Mouse (Mus musculus): Measurements from ENCODE around the gene Ghdc.

Ghdc gene

DNA sequence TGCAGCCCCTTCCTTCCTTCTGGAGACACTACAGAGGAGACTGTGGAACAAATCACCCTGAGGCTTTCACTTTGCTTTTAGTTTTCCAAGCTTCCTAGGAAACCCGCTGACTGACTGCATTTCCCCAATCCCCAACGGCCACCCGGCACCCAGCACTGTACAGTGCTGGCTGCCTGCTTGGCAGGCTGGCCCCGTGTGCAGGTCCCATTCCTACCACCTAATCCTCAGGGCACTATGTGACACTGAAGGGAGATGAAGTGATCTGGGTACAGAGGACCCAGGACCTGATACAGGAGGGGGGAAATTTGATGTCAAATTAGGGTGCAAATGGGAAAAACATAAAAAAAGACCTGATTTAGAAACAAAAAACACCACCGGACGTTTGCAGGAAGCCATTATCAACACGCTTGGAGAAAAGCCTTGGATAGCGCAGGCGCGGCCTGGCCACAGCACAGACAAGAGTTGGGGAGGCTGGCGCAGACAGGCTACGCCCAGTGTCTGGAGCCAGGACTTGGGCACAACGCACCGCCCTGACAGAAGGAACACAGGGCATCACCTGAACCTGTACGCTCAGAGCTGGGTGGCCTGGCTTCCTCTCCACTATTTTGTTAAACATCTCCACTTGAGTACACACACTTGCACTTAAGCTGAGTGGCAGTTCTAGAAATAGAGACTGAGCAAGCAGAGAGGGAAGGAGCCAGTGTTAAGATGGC, 11.2 kb upstream of the Ghdc start:
- DNase-seq = no peak

DNA sequence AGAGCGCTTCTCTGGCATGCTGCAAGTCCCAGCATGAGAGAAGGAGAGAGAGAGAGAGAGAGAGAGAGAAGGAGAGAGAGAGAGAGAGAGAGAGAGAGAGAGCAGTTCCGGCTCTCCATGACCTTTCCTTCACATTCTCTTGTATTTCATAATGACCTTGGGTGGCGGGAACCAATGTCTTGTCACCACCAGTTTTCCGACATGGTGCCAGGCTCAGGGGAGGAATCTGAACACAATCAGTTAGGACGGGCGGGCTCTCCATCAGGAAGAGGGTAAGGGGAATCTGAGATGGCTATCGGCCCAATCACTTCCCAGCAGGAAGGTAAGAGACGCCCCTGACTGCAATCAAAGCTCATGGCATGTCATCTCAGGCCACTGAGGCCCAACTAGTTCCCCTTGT, 9.5 kb upstream of the Ghdc start:
- DNase-seq = no peak

DNA sequence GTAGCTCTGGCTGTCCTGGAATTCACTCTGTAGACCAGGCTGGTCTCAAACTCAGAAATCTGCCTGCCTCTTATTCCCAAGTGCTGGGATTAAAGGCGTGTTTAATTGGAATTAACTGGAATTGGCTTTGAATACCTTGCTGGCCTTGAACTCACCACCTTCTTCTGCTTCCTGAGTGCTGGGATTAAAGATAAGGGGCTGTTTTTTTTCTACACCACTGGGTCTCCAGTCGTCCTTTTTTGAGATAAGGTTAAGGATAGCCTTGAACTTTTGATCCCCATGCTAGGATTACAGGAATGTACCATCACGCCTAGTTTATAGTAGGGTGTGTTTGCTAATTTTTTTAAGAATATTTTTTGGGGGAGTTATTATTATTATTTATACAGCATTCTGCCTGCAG, 7.3 kb upstream of the Ghdc start:
- no peak for DNase-seq

DNA sequence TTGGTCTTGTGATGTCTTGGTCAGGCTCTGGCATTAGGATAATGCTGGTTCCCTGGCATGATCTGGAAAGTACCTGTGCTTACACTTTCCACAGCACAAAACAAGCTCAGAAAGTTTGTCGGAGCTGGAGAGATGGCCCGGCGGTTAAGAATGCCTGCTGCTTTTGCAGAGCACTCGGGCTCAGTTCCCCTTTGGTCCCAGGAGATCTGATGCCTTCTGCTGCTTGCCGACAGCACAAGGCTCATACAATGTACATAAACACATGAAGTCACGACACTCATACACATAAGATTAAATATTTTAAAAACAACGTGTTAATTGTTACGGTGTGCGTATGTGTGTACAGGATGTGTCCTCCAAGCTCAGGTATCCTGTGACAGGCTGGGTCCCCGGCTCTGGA, 5.2 kb upstream of the Ghdc start:
- DNase-seq = no peak

DNA sequence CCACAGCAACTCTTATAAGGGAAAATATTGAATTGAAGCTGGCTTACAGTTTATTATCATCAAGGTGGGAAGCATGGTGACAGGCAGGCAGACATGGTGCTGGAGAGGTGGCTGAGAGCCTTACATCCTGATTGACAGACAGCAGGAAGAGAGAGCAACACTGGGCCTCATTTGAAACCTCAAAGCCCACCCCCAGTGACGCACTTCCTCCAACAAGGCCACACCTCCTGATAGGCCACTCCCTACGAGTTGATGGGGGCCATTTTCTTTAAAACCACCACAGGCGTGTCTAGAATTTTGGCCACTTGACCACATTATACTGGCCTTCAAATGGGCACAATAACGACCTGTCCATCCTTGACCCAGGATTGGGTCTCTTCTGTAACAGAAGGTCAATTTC, 3.5 kb upstream of the Ghdc start:
- DNase-seq = no peak

DNA sequence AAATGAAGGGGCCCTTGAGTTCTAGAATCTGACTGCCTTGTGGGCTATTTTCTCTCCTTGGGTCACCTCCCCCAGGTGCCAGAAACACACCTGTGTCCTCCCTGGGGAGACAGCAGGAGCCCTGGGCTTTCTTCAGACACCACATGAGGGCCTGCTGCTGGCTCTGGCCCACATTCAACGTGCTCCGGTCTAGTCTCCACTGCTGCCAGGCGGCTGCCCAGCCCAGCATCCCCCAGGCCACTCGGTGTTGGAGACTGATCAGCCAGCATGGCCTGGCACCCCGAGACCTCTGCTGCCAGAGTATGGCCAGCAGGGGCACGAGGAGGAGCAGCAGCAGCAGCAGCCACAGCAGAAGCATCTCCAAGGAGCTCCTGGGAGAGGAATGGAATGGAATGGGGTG, 777 bp downstream of the Ghdc start:
- no peak for DNase-seq

DNA sequence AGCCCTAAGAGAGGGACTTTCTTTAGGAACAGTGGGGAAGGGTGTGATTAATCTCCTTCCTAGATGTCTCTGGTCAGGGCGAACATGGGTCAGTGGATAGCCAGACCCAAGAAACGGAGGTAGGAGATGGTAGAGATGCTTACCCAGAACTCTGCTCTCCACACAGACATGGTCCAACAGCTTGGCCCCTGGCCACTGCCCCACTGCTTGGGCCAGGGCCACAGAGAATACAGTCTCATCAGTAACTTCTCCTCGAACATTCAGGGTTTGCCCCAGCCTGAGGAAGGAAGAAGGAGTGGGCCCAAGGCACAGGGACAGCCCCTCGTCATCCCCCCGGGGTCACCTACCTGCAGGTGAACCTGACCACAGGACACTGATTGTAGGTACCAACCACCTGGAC, 2.9 kb downstream of the Ghdc start:
- DNase-seq = no peak

DNA sequence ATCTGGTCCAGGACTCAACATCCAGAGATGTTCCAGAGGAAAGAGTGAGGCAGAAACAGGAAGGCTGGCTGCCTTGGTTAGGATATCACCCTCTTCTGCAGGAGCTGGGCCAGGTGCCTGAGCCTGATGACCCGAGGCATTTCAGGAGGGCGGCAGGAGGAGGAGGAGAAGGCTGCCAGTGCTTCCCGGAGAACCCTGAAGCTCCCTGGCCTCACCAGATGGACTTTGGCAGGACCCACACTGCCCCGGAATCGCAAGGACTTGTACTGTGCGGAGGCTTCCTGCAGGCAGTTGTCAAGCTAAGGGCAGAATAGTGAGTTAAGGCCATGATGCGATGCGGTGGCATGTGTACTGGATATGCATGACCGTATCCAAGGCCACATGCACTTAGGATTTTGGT, 4.0 kb downstream of the Ghdc start:
- no peak for DNase-seq

DNA sequence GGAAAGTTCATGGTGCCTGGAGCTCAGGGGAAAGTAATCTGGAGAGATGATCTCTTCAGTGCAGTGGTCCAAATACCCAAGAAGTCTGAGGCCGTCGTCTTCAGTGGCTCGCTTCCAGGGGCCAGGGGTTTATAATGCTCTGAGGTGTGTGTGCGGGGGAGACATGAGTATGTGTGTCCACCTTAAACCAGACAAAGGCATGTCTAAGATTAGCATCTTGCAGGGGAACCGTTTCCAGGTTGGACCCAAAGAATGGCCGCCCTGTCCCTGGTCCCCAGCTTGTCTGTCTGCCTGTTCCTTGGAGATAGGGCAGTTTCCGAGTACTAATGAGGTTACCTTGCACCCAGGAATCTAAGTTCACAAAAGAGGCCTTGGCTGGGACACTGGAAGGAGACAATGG, 7.9 kb downstream of the Ghdc start, which contains the start of gene Hcrt:
Gene Hcrt, minus strand, starts transcription at position 101 of the 400 bp plus-strand sequence.
- DNase-seq = no peak

DNA sequence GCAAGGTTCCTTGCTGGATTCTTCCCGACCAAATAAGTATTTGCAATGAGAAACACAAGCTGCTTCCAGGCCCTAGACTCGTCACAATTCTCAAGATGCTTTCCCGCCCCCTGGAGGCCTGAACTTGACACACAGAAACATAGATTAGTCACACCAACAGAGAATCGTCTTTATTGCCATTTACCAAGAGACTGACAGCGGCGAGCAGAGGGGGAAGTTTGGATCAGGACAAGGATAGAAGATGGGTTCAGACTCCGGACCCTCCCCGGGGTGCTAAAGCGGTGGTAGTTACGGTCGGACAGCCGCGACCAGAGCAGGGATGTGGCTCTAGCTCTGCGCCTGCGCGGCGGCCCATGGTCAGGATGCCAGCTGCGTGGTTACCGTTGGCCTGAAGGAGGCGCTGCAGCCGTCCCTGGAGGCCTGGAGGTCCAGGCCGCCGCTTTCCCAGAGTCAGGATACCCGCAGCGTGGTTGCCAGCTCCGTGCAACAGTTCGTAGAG, 9.2 kb downstream of the Ghdc start:
- DNase-seq = peak; percentile 90

DNA sequence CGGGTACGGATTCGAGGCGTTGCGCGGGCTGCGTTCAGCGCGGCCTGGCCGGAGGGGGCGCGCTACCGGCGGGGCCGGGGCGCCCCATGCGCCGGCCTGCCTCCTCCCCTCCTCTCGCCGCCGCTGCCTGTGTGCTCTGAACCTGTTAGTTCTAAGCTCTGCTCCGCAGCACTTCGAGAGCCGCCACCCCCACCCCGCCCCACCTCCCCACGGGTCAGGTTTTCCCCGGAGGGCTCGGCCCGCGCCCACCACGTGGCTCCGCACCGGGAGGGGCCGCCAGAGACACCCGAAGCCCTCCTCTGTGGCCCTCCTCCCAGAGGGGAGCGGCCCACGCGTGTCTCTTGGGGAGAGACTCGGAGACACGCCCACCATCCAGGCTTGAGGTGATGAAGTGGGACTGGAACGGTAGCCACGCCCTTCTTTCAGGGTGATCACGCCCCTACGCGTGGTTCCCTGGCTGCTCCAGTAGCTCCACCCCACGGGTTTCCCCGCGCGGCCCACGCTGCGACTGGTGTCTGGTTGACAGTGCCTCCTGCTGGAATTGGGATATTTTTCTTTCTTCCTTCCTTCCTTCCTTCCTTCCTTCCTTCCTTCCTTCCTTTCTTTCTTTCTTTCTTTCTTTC, 11.0 kb downstream of the Ghdc start, which contains the start of gene Kcnh4:
Gene Kcnh4, minus strand, starts transcription at position 332 of the 623 bp plus-strand sequence.
- peak; percentile 56 for DNase-seq

DNA sequence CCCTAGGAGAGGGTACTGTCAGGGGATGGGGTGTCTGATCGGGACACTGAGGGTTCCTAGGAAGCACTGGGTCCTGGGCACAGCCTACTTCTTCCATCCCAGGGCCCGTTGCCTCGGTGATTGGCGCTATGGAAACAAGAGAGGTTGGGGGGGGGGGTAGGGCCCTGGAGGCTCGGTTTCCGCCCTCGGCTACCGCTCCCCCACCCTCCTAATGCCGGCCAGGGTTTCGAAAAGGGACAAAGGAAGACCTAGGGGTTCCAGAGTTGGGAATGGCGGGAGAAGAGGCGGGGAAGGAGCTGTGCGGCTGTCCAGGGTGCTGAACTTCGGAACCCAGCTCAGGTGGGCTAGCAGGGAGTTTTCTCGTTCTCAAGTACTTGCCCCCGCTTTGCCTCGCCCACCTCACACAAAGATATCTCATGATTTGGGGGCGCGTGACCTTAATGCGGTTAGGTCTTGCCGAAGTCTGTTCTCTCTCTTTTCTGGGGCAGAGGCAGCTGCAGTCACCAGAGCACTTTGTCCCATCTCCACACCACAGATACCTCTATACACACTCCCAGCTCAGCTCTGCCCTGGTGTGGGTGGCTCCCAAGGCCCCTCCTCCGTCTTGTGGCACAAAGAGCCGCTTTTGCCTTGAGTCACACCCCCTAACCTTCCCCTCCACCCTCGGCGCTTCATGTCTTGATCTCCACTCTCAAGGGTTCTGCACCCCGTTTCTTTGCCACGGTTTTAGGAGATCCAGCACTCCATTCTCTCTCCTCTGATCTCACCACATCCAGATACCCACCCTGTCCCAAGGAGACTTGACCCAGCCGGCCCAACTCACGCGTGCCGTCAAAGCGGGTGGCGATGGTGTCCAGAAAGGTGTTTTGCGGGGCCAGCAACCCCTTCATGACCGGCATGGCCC, 11.8 kb downstream of the Ghdc start:
- DNase-seq = no peak

DNA sequence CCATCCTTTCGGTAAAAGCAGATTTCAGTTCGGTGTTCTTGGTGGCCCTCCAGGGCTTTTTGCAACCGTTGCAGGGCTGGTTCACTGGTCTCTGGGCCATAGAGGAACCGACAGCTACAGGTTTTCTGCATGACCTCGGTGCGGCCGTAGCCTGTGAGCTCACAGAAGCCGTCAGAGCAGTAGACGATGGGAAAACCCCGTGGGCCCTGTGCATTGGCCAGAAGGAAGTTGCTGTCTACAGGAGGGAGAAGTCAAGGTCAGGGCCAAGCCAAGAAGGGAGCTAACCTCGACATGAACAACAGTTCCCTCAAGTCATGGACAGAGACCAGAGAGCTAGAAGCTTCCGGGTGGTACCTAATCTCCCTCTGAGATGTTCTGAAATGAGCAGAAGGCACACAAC, 13.2 kb downstream of the Ghdc start:
- no peak for DNase-seq

DNA sequence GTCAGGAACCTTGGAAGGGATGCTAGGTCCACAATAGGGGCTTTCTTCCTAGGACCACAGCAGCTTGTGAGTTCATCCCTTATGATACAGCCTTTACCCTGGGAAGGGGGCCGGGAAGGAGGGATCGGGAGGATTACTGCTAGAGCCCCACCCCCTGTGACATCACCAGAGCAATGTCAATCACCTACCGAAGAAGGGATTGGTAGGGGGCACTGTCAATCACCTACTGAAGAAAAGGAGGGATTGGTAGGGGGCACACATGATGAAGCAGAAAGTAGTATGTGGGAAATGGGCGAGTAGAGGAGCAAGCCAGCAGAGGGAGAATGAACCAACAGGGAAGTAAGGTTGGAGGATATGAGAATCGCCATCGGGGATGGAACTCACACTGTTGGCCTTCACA, 14.3 kb downstream of the Ghdc start:
- no peak for DNase-seq

DNA sequence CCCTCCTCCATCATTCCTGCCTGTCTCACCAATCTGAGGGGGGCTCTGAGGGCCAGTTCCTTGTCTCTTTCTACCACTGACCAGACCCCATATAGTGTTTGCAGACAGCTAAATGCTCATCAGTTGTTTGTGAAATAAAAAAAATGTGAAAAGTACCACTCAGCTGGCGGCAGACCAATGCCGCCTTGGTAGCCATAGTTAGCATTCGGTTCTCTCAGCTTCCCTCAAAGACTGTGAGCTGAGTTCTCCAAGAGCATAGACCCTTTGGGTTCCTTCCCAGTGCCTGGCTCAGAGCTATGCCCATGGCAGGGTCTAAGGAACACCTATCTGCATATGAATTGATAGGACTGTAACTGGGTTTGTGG, 16.1 kb downstream of the Ghdc start:
- no peak for DNase-seq

DNA sequence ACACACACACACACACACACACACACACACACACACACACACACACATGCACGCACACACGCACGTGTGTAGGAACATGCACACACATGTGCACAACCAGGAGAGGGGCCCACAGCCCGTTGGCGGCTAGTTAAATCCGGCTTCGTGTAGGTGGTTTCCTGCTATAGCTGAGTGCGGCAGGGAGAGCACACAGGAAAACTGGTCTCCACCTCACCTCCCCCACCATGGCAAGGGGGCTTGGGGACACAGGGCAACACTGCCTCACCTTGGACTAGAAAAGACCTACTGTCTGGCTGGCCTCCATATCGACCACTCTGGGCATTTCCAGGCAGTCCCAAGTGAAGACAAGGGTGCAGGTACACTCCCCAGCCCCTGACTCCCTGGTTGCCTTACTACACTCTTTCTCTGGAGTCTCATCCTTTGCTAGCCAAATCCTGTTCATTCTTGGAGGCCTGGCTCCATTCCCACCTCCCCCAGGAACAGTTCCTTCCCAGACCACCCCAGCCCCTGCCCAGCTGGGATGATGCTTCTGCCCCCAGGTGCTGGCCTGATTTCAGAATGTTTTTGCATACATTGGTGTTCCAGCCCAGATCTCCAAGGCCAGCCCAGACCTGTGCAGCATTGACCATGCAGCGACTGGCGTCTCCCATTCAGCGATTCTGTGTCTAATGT, 16.6 kb downstream of the Ghdc start:
- DNase-seq = no peak

DNA sequence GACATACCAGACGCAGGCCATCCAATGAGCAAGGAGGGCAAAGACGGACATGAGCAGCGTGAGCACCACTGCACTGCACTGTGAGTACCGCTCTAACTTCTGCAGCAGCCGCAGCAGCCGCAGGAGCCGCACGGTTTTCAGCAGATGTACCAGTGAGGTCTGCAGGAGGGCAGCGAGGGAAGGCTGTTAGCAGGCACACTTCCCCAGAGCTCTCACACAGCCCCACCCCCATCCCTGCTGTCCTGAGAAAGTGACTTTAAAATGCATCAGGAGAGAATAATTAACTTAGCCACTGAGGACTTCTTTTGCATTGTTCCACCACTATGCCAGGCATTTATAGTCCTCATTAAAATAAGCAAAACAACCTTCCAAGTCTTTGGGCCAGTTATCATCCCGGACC, 18.5 kb downstream of the Ghdc start:
- no peak for DNase-seq

DNA sequence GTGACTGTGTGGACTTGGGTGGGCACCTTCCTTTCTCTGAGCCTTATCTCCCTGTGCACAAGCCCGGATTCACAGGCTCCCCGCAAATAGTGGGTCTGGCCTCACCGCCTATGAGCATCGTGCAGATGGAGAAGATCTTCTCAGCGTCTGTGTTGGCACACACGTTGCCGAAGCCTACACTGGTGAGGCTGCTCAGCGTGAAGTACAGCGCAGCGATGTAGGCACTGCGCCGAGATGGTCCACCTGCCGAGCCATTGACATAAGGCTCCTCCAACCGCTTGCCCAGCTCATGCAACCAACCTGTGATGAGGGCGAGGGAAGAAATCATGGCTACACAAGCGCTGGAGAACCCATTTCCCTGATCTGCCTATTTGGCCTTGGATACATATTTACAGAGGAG, 20.6 kb downstream of the Ghdc start:
- DNase-seq = no peak

DNA sequence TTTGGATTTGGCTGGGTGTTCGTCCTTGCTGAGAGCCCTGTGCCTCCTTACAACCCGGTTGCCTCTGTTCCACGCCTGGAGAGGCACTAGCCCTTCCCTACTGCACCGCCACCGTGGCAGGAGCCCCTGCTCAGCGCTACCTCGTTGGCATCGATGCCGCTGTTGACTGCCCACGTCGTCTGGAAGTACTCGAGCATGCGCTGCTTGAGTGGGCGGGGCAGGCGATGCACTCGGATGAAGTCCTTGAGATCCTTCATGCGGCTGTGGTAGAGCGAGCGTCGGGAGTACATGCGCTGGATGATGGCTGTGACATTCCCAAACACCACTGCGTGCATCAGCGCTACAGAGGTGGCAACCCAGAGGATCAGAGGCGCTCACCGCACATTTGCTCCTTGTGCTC, 21.3 kb downstream of the Ghdc start:
- no peak for DNase-seq

DNA sequence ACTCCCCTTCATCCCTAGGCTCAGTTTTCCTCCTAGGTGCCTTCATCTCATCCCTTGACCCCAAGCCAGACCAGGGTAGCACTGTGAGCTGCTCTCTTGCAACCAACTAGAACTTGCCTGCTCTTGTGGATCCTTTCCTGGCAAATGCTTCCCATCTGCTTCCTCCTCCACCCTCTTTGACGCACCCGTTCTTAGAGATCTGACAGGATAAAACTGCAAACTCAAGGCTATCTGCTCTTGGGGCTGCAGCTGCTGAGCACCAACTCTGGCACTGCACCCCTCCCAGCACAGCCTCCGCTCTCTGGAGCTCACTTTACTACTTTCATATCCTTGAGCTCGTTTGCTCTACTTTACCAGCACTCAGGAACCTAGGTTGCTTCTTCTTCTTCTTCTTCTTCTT, 22.1 kb downstream of the Ghdc start:
- DNase-seq = no peak

DNA sequence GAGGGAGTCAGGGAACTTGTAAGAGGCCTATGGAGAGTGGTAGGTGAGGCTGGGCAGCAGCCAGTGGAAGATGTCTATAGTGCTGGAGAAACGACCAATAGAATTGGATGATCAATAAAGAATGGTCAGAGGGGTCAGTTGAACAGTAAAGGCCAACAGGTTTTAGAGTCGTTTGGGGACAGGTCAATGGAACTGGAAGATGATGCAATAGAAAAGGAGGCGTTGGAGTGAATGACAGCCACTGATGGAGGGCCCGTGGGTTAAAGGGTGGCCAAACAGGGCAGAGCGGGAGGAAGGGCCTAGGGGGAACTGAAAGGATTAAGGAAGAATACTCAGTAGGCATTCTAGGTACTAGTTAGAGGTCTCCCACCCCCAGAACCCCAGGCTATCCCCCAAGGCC, 23.6 kb downstream of the Ghdc start:
- DNase-seq = no peak

DNA sequence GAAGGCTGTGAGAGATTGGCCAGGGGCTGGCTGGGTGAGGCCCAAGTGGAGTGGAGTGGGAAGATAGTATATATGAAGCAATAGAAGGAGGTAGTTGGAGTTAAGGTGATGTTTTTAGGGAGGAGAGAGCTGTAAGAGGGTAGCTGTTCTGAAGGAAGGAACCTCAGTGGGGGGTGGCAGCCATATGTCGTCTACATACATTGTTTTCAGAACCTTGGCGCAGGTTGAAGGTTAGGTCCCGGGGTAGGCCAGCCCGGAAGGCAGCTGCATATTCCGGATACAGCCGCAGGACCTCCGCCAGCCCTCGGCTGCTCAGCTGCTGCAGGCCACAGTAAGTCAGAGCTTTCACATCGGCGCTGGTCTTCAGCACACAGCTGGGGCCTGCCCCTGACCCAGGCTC, 24.2 kb downstream of the Ghdc start:
- DNase-seq = no peak

DNA sequence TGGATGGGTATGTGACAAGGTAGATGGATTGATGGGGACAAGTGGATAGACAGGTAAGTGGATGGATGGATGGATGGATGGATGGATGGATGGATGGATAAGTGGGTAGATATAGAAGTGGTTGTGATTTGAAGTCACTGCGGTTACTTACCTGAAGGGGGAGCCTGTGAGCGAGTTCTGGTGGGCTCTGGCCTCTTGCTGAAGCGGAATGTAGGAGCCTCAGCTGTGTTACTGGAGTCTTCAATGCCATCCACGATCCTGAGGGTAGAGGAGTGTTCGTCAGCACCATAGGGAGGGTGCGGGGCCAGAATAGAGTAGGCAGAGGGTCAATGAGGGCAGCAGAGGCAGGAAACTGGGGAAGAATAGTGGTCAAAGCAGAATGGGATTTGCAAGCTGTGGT, 25.7 kb downstream of the Ghdc start:
- peak; percentile 62 for DNase-seq
